11 mouse cellular contexts compared by ENCODE assay signal in genomic region chr9:76989946-76990345, GRCm38 (mm10). TPM values are rescaled to one million over a fixed set of nuclear protein-coding genes. Genes with fewer than 3 reads are reported as not detected.
DNase-seq lines count a peak whose midpoint lies in the region; ATAC-seq and TF ChIP-seq lines count a peak whose summit lies in the region.
"Had no signal": no experiment of that assay in that cellular context is flagged by ENCODE, and none has a peak within 500 bp of the region (broad histone marks: within the 10 kb centered on the region; RNA-seq: fewer than 3 reads in every experiment).

No protein-coding gene starts in this region.

- no peak overlapping the region for H3K9ac ChIP-seq in liver, embryonic 14.5 days (replicated peaks)
- no peak overlapping the region for H3K9ac ChIP-seq in liver, embryonic 12.5 days
- H3K9ac ChIP-seq in neural tube, embryonic 15.5 days (replicated peaks): no peak overlapping the region

- TF ChIP-seq EP300 in liver, embryonic 14.5 days (IDR thresholded peaks at IDR 0.05; ENCODE audit: low read depth): no peak

- peak; percentile 23; the same call in 1 of the 2 replicates for TF ChIP-seq CTCF in liver, embryonic 14.5 days (IDR thresholded peaks at IDR 0.05; ENCODE audit: low read depth)

- no peaks in the 10 kb centered on the region for H3K36me3 ChIP-seq in heart, embryonic 10.5 days
- H3K36me3 ChIP-seq in liver, embryonic 14.5 days (replicated peaks; ENCODE audit: control insufficient read depth, insufficient read depth, low read depth): no peaks in the 10 kb centered on the region
- no peaks in the 10 kb centered on the region for H3K36me3 ChIP-seq in liver, embryonic 12.5 days
- H3K36me3 ChIP-seq in neural tube, embryonic 15.5 days: no peaks in the 10 kb centered on the region

- H3K4me3 ChIP-seq in heart, embryonic 10.5 days: no peak overlapping the region
- no peak overlapping the region for H3K4me3 ChIP-seq in liver, embryonic 14.5 days (ENCODE audit: insufficient read depth in 1 of 2, low read depth in 2 of 2, low read length in 2 of 2)
- no peak overlapping the region for H3K4me3 ChIP-seq in liver, embryonic 12.5 days
- no peak overlapping the region for H3K4me3 ChIP-seq in neural tube, embryonic 15.5 days (replicated peaks)
- H3K4me3 ChIP-seq: myocyte had no signal

- intact Hi-C loops in heart, postnatal 10 days (cut with DNase I): loop anchor here (1.0 kb wide), 1 partner anchor 391 kb away; no protein-coding TSS in a partner anchor

- no peaks in the 10 kb centered on the region for H3K27me3 ChIP-seq in heart, embryonic 10.5 days (ENCODE audit: insufficient read depth, poor library complexity, severe bottlenecking)
- H3K27me3 ChIP-seq in liver, embryonic 14.5 days (ENCODE audit: control insufficient read depth, insufficient read depth, low read length): no peaks in the 10 kb centered on the region
- no peaks in the 10 kb centered on the region for H3K27me3 ChIP-seq in liver, embryonic 12.5 days (replicated peaks)
- no peaks in the 10 kb centered on the region for H3K27me3 ChIP-seq in neural tube, embryonic 15.5 days (replicated peaks)

- H3K9me3 ChIP-seq in heart, embryonic 10.5 days: no peaks in the 10 kb centered on the region
- no peaks in the 10 kb centered on the region for H3K9me3 ChIP-seq in liver, embryonic 14.5 days (ENCODE audit: control insufficient read depth, low read length)
- H3K9me3 ChIP-seq in liver, embryonic 12.5 days (replicated peaks): no peaks in the 10 kb centered on the region
- no peaks in the 10 kb centered on the region for H3K9me3 ChIP-seq in neural tube, embryonic 15.5 days (replicated peaks)

- DNase-seq in heart, postnatal 10 days: peak; percentile 39 to 46
- no peak for DNase-seq in heart, embryonic 10.5 days (ENCODE audit: low spot score)
- no peak for DNase-seq in liver, embryonic 14.5 days (ENCODE audit: low read depth in 3 of 3, low spot score in 3 of 3)
- DNase-seq in adrenal gland, postnatal 14 days: peak; percentile 33
- DNase-seq in kidney, postnatal 10 days: peak; percentile 28
- DNase-seq: gastrocnemius, postnatal 14 days; right cerebral cortex, postnatal 4 days; thymus, postnatal 36 days had no signal

- ATAC-seq in liver, embryonic 14.5 days (ENCODE audit: insufficient read depth): no peak
- no peak for ATAC-seq in liver, embryonic 12.5 days
- ATAC-seq in neural tube, embryonic 15.5 days (ENCODE audit: low FRiP score): no peak

- no peak overlapping the region for H3K27ac ChIP-seq in heart, embryonic 10.5 days
- no peak overlapping the region for H3K27ac ChIP-seq in liver, embryonic 14.5 days
- H3K27ac ChIP-seq in liver, embryonic 12.5 days: no peak overlapping the region
- H3K27ac ChIP-seq in neural tube, embryonic 15.5 days (replicated peaks): no peak overlapping the region

- no peak overlapping the region for H3K4me2 ChIP-seq in liver, embryonic 14.5 days (ENCODE audit: low read depth)
- H3K4me2 ChIP-seq in liver, embryonic 12.5 days: no peak overlapping the region
- no peak overlapping the region for H3K4me2 ChIP-seq in neural tube, embryonic 15.5 days

- no peaks in the 10 kb centered on the region for H3K4me1 ChIP-seq in heart, embryonic 10.5 days
- H3K4me1 ChIP-seq in liver, embryonic 14.5 days (replicated peaks; ENCODE audit: control insufficient read depth in 2 of 2, insufficient read depth in 2 of 2, low read length in 1 of 2): no peaks in the 10 kb centered on the region
- no peaks in the 10 kb centered on the region for H3K4me1 ChIP-seq in liver, embryonic 12.5 days
- no peaks in the 10 kb centered on the region for H3K4me1 ChIP-seq in neural tube, embryonic 15.5 days

RNA-seq across cellular contexts. Expression of gene Tinag, which starts 55.6 kb away (rescaled TPM):
- total RNA-seq in heart, postnatal 10 days (2021): not detected
- not detected in 2 replicates for polyA plus RNA-seq in heart, embryonic 10.5 days (2016; fragmentation: Nextera tagmentation; extraction: Ambion mirVana)
- polyA plus RNA-seq in liver, embryonic 14.5 days (2012; rRNA removed): 0.06 and 0.13 TPM in 2 replicates
- 0.23 and 0.27 TPM in 2 replicates for polyA plus RNA-seq in liver, embryonic 14.5 days (2014; fragmentation: Nextera tagmentation; extraction: Ambion mirVana)
- not detected in 2 replicates for polyA plus RNA-seq in liver, embryonic 12.5 days (2016; fragmentation: Nextera tagmentation; extraction: Ambion mirVana)
- 0.44 TPM in 1 of 2 replicates, not detected in the other for total RNA-seq in adrenal gland, postnatal 14 days (2021)
- polyA plus RNA-seq in neural tube, embryonic 15.5 days (2015; fragmentation: Nextera tagmentation; extraction: Ambion mirVana): 1.2 TPM in 1 of 2 replicates, not detected in the other
- total RNA-seq: gastrocnemius, postnatal 14 days had no signal
- polyA plus RNA-seq: myocyte had no signal

Comparison
In these comparisons a context has a peak if more than half of its experiments do, and no peak if none do; other contexts are left out.
1. DNase-seq: peak in heart, postnatal 10 days (2 of 2), adrenal gland, postnatal 14 days (single experiment) and kidney, postnatal 10 days (single experiment); none in heart, embryonic 10.5 days (single experiment) and liver, embryonic 14.5 days (0 of 3).